Mouse (Mus musculus) forebrain, embryonic 13.5 days (tissue): ENCODE data around the gene Spryd3. TPM values are rescaled to one million over a fixed set of nuclear protein-coding genes. Genes with fewer than 3 reads are reported as not detected.
A peak's percentile ranks its signal among the peaks of the same experiment; 100 is the strongest.

Experiments used
- ATAC-seq: fragments of 200-750 bp; cut with Nextera tagmentation; 2 replicates; pipeline ENCODE4 v1.8.0; 2017
- H3K27ac ChIP-seq: fragments of 300-500 bp; sonication (generic); 2 replicates; pipeline ENCODE4 v1.5.1; 2015; ENCODE audit warnings: inconsistent platforms, mild to moderate bottlenecking, moderate library complexity
- H3K27me3 ChIP-seq: fragments of 300-500 bp; sonication (generic); 2 replicates; pipeline ENCODE4 v1.6.1; 2015; ENCODE audit warnings: mild to moderate bottlenecking, inconsistent platforms
- H3K36me3 ChIP-seq: fragments of 300-500 bp; sonication (generic); 2 replicates; pipeline ENCODE4 v1.6.1; 2015; ENCODE audit warnings: mild to moderate bottlenecking, inconsistent platforms; ENCODE audit not compliant: poor library complexity, severe bottlenecking
- H3K4me1 ChIP-seq: fragments of 300-500 bp; sonication (generic); 2 replicates; pipeline ENCODE4 v1.6.1; 2015; ENCODE audit warnings: inconsistent platforms
- H3K4me2 ChIP-seq: fragments of 300-500 bp; sonication (generic); 2 replicates; pipeline ENCODE4 v1.6.1; 2015; ENCODE audit warnings: inconsistent platforms, mild to moderate bottlenecking, moderate library complexity
- H3K4me3 ChIP-seq: fragments of 300-500 bp; sonication (generic); 2 replicates; pipeline ENCODE4 v1.5.1; 2015; ENCODE audit warnings: mild to moderate bottlenecking, inconsistent platforms
- H3K9ac ChIP-seq: fragments of 300-500 bp; sonication (generic); 2 replicates; pipeline ENCODE4 v1.6.1; 2015; ENCODE audit warnings: mild to moderate bottlenecking, inconsistent platforms
- H3K9me3 ChIP-seq: fragments of 300-500 bp; sonication (generic); replicated peaks from 2 replicates; pipeline ENCODE4 v1.6.1; 2016; ENCODE audit warnings: inconsistent platforms
- WGBS: fragments of 180-500 bp; shearing (Covaris S2); methylation state at CpG from one replicate; pipeline ENCODE4 v1.1.7; 2015; 5-methylcytosine and 5-hydroxymethylcytosine counted together
- polyA plus RNA-seq: library from polyadenylated mRNA; unstranded; fragments of >200 nt; fragmentation: Nextera tagmentation; extraction: Ambion mirVana; gene quantifications from 2 replicates; pipeline ENCODE4 v1.2.1, GENCODE M21; 2015

Spryd3 gene
- polyA plus RNA-seq, 1 experiment from 2014 or later, result 21.7 TPM

- H3K36me3 ChIP-seq, result no peaks in the 10 kb centered on the region
- no peak overlapping the region for H3K4me2 ChIP-seq
- 90% methylated on average over 10 of the region's 10 CpGs for WGBS
- no peak overlapping the region for H3K27ac ChIP-seq
- H3K9me3 ChIP-seq, result no peaks in the 10 kb centered on the region
- H3K4me3 ChIP-seq, result no peak overlapping the region
- no peak for ATAC-seq
- H3K9ac ChIP-seq, result no peak overlapping the region
- peaks cover 45% of the 10 kb centered on the region for H3K27me3 ChIP-seq
- H3K4me1 ChIP-seq, result peaks cover 9% of the 10 kb centered on the region
Observed at GRCm38 (mm10) chr15:102145330-102145729, 9.3 kb upstream of the Spryd3 start.

- Histone ChIP-seq H3K27ac (no peak overlapping the region), H3K27me3 (peaks cover 45% of the 10 kb centered on the region), H3K4me2 (peak overlapping the region; percentile 38), H3K4me3 (peak overlapping the region; percentile 9; the same call in 1 of the 2 replicates), H3K9me3 (no peaks in the 10 kb centered on the region), H3K9ac (peak overlapping the region; percentile 13; the same call in 1 of the 2 replicates), H3K36me3 (no peaks in the 10 kb centered on the region), H3K4me1 (peaks cover 9% of the 10 kb centered on the region)
- 8% methylated on average over 19 of the region's 19 CpGs for WGBS
- no peak for ATAC-seq
Observed at GRCm38 (mm10) chr15:102144726-102145125, 8.7 kb upstream of the Spryd3 start.

DNA sequence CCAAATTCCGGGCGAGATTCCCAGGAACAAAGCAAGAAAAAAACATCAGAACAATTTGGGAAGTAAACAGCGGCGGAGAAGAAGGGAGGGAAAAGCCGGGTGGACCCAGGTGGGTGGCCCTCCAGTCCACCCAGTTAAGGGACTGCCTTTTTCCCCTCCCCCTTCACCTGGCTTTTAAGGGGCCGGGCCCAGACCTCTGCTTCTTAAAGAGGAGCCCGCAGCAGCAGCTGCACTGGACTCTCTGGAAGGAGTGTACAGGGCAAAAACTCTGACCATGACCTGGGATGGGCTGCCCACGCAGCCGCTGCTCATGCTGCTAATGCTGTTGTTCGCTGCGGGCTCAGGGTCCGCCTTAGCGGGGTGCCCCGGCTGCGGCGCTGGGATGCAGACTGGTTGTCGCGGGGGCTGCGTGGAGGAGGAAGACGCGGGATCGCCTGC is 8.3 kb upstream of the Spryd3 start, which contains the start of gene Igfbp6:
TSS of gene Igfbp6 (plus strand) at position 89 of the 438 bp plus-strand sequence.
- Histone ChIP-seq H3K36me3 (no peaks in the 10 kb centered on the region), H3K27ac (no peak within 1 kb of the TSS), H3K4me3 (peak within 1 kb of the TSS; percentile 9; the same call in 1 of the 2 replicates), H3K27me3 (peaks cover 49% of the 10 kb centered on the region), H3K9ac (peak within 1 kb of the TSS; percentile 13; the same call in 1 of the 2 replicates), H3K4me1 (peaks cover 9% of the 10 kb centered on the region), H3K4me2 (peak within 1 kb of the TSS; percentile 38), H3K9me3 (no peaks in the 10 kb centered on the region)
- no peak for ATAC-seq
- 1% methylated on average over 21 of the region's 22 CpGs for WGBS

GRCm38 (mm10) chr15:102142914-102143912 is 7.2 kb upstream of the Spryd3 start:
- Histone ChIP-seq H3K36me3 (no peaks in the 10 kb centered on the region), H3K27ac (no peak overlapping the region), H3K4me1 (peaks cover 9% of the 10 kb centered on the region), H3K4me3 (no peak overlapping the region), H3K9me3 (no peaks in the 10 kb centered on the region), H3K4me2 (no peak overlapping the region), H3K9ac (no peak overlapping the region), H3K27me3 (peaks cover 51% of the 10 kb centered on the region)
- no peak for ATAC-seq
- 50% methylated on average over 23 of the region's 23 CpGs for WGBS

DNA sequence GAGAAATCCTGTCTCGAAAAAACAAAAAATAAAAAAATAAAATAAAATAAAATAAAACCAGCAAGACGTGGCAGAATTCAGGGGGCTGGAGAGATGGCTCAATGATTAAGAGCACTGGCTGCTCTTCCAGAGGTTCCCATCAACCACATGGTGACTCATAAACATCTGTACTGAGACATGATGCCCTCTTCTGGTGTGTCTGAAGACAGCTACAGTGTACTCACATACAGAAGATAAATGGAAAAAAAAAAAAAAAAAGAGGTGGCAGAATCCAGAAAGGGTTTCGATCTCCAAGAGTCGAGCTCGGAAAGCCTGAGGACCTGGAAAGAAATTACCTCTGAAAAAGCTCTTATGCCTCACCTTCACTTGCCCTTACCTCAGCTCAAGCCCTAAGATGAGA is 5.1 kb upstream of the Spryd3 start:
- Histone ChIP-seq H3K36me3 (no peaks in the 10 kb centered on the region), H3K4me2 (no peak overlapping the region), H3K4me3 (no peak overlapping the region), H3K27ac (no peak overlapping the region), H3K9me3 (no peaks in the 10 kb centered on the region), H3K9ac (no peak overlapping the region), H3K4me1 (peaks cover 17% of the 10 kb centered on the region), H3K27me3 (peaks cover 50% of the 10 kb centered on the region)
- no peak for ATAC-seq
- WGBS, result 88% methylated on average over 5 of the region's 5 CpGs

GRCm38 (mm10) chr15:102135522-102136128 is 409 bp downstream of the Spryd3 start:
- Histone ChIP-seq H3K4me2 (peak overlapping the region; percentile 82), H3K9ac (peak overlapping the region; percentile 84), H3K4me1 (peaks cover 19% of the 10 kb centered on the region), H3K27ac (peak overlapping the region; percentile 81), H3K36me3 (peaks cover 28% of the 10 kb centered on the region), H3K9me3 (no peaks in the 10 kb centered on the region), H3K27me3 (0 out of 2 replicates have a peak, but pooled peaks cover 6% of the 10 kb centered on the region), H3K4me3 (peak overlapping the region; percentile 84)
- peak; percentile 78 for ATAC-seq
- 3% methylated on average over 33 of the region's 35 CpGs for WGBS

DNA sequence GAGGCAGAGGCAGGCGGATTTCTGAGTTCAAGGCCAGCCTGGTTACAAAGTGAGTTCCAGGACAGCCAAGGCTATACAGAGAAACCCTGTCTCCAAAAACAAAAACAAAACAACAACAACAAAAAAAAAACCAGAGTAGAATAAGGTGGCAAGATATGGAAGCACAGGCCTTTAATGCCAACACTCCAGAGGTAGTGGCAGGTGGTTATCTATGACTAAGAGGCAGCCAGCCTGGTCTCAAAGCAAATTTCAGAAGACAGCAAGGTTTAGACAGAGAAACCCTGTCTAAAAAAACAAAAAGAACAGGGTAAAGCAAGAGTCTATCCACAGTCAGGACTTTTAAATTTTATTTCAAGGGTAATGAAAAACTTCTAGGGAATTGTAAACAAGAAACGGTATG is 1.3 kb downstream of the Spryd3 start:
- H3K4me3 ChIP-seq, result peak overlapping the region; percentile 84
- H3K4me1 ChIP-seq, result peaks cover 19% of the 10 kb centered on the region
- H3K27me3 ChIP-seq, result 0 out of 2 replicates have a peak, but pooled peaks cover 6% of the 10 kb centered on the region
- H3K4me2 ChIP-seq, result peak overlapping the region; percentile 82
- H3K9me3 ChIP-seq, result no peaks in the 10 kb centered on the region
- H3K27ac ChIP-seq, result no peak overlapping the region
- H3K9ac ChIP-seq, result no peak overlapping the region
- ATAC-seq, result no peak
- 98% methylated on average over 2 of the region's 2 CpGs for WGBS
- H3K36me3 ChIP-seq, result peaks cover 38% of the 10 kb centered on the region

GRCm38 (mm10) chr15:102133314-102133713 is 2.7 kb downstream of the Spryd3 start:
- Histone ChIP-seq H3K4me1 (peaks cover 19% of the 10 kb centered on the region), H3K9ac (peak overlapping the region; percentile 21; the same call in 1 of the 2 replicates), H3K27ac (no peak overlapping the region), H3K4me3 (no peak overlapping the region), H3K4me2 (no peak overlapping the region), H3K36me3 (peaks cover 52% of the 10 kb centered on the region), H3K27me3 (no peaks in the 10 kb centered on the region), H3K9me3 (no peaks in the 10 kb centered on the region)
- 94% methylated on average over 9 of the region's 9 CpGs for WGBS
- ATAC-seq, result no peak

- no peak for ATAC-seq
- H3K4me2 ChIP-seq, result no peak overlapping the region
- H3K36me3 ChIP-seq, result peaks cover 89% of the 10 kb centered on the region
- H3K4me1 ChIP-seq, result no peaks in the 10 kb centered on the region
- H3K9me3 ChIP-seq, result no peaks in the 10 kb centered on the region
- no peaks in the 10 kb centered on the region for H3K27me3 ChIP-seq
- 71% methylated on average over 2 of the region's 2 CpGs for WGBS
- no peak overlapping the region for H3K4me3 ChIP-seq
- no peak overlapping the region for H3K27ac ChIP-seq
- no peak overlapping the region for H3K9ac ChIP-seq
Observed at GRCm38 (mm10) chr15:102126303-102126702, 9.7 kb downstream of the Spryd3 start.

- Histone ChIP-seq H3K36me3 (peaks cover 82% of the 10 kb centered on the region), H3K4me1 (peaks cover 27% of the 10 kb centered on the region), H3K9me3 (no peaks in the 10 kb centered on the region), H3K4me3 (no peak overlapping the region), H3K9ac (no peak overlapping the region), H3K4me2 (no peak overlapping the region), H3K27ac (no peak overlapping the region), H3K27me3 (no peaks in the 10 kb centered on the region)
- WGBS, result 90% methylated on average over 5 of the region's 5 CpGs
- ATAC-seq, result no peak
Observed at GRCm38 (mm10) chr15:102120530-102120929, 15.5 kb downstream of the Spryd3 start.

DNA sequence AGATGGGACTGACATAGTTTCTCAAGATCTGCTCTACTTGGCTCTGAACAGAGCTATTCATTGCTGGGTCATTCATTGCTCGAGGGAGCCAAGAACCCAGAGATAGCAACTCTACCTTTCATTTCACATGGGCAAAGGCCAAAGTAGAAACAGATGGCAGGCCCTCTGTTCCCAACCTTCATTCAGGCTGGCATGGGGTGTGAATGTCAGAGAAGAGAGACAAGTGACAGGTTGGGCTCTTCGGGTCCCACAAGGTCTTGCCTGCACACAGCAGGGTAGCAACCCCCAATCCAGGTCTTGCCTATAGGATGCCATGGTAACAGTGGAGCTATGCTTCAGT is 16.2 kb downstream of the Spryd3 start:
- no peaks in the 10 kb centered on the region for H3K9me3 ChIP-seq
- no peak overlapping the region for H3K4me2 ChIP-seq
- no peak overlapping the region for H3K9ac ChIP-seq
- H3K27me3 ChIP-seq, result no peaks in the 10 kb centered on the region
- no peak overlapping the region for H3K4me3 ChIP-seq
- 84% methylated on average over 2 of the region's 2 CpGs for whole genome bisulfite sequencing
- H3K27ac ChIP-seq, result no peak overlapping the region
- peaks cover 81% of the 10 kb centered on the region for H3K36me3 ChIP-seq
- peaks cover 29% of the 10 kb centered on the region for H3K4me1 ChIP-seq
- ATAC-seq, result no peak
